Mouse (Mus musculus): ENCODE results near the gene Zp1. TPM values are rescaled to one million over a fixed set of nuclear protein-coding genes. Genes with fewer than 3 reads are reported as not detected.
A peak's percentile ranks its signal among the peaks of the same experiment; 100 is the strongest.

Zp1 gene
- polyA plus RNA-seq, 1 experiment, result not detected

GRCm38 (mm10) chr19:10905728-10906000, 14.8 kb downstream of the Zp1 start:
- Histone ChIP-seq H3K36me3 (replicated peaks; ENCODE audit: low read length) (peaks cover 88% of the 10 kb centered on the region), H3K4me1 (no peaks in the 10 kb centered on the region), H3K27me3 (replicated peaks) (no peaks in the 10 kb centered on the region), H3K9me3 (no peaks in the 10 kb centered on the region), H3K4me3 (replicated peaks) (no peak overlapping the region)
- TF ChIP-seq GATA1 (IDR thresholded peaks at IDR 0.05; ENCODE audit: borderline replicate concordance, low read length), result no peak
- TF ChIP-seq FLI1 (IDR thresholded peaks at IDR 0.05; ENCODE audit: low read length), result no peak

GRCm38 (mm10) chr19:10904927-10905727, 15.3 kb downstream of the Zp1 start:
- Histone ChIP-seq H3K27me3 (replicated peaks) (no peaks in the 10 kb centered on the region), H3K9me3 (no peaks in the 10 kb centered on the region), H3K4me1 (no peaks in the 10 kb centered on the region), H3K36me3 (replicated peaks; ENCODE audit: low read length) (peaks cover 93% of the 10 kb centered on the region), H3K4me3 (replicated peaks) (no peak overlapping the region)
- TF ChIP-seq GATA1 (IDR thresholded peaks at IDR 0.05; ENCODE audit: borderline replicate concordance, low read length) (no peak), FLI1 (IDR thresholded peaks at IDR 0.05; ENCODE audit: low read length) (no peak)

- TF ChIP-seq GATA1 (IDR thresholded peaks at IDR 0.05; ENCODE audit: borderline replicate concordance, low read length) (no peak), FLI1 (IDR thresholded peaks at IDR 0.05; ENCODE audit: low read length) (no peak)
- H3K27me3 ChIP-seq (replicated peaks), result no peaks in the 10 kb centered on the region
- H3K4me3 ChIP-seq (replicated peaks), result no peak overlapping the region
- no peaks in the 10 kb centered on the region for H3K9me3 ChIP-seq
- peaks cover 98% of the 10 kb centered on the region for H3K36me3 ChIP-seq (replicated peaks; ENCODE audit: low read length)
- H3K4me1 ChIP-seq, result no peaks in the 10 kb centered on the region
These were observed 15.9 kb downstream of the Zp1 start for GRCm38 (mm10) chr19:10904512-10904911.

DNA sequence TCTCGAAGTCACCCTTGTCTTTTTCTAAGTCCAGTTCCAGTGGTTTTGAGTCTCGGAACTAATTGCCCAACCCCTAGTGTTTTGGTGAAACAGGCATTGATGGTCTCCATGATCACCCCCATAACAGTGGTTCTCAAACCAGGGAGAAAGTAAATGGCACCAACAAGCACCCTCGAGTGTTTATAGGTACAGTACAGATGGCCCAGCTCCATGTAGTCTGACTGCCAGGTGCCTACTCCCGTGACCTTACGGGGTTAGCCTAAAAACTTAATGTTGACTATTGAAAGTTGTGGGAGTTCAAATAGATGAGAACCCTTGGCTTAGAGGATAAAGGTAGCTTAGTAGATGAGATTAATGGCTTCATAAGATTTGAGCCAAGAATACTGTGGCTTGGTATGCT, 19.4 kb downstream of the Zp1 start:
- Histone ChIP-seq H3K36me3 (replicated peaks; ENCODE audit: low read length) (peaks cover 92% of the 10 kb centered on the region), H3K4me1 (peaks cover 29% of the 10 kb centered on the region), H3K27me3 (replicated peaks) (no peaks in the 10 kb centered on the region), H3K4me3 (replicated peaks) (no peak overlapping the region), H3K9me3 (no peaks in the 10 kb centered on the region)
- no peak for TF ChIP-seq GATA1 (IDR thresholded peaks at IDR 0.05; ENCODE audit: borderline replicate concordance, low read length)
- TF ChIP-seq FLI1 (IDR thresholded peaks at IDR 0.05; ENCODE audit: low read length), result no peak

- Histone ChIP-seq H3K27me3 (replicated peaks) (no peaks in the 10 kb centered on the region), H3K9me3 (no peaks in the 10 kb centered on the region), H3K36me3 (replicated peaks; ENCODE audit: low read length) (peaks cover 85% of the 10 kb centered on the region), H3K4me3 (replicated peaks) (no peak overlapping the region), H3K4me1 (peaks cover 32% of the 10 kb centered on the region)
- TF ChIP-seq FLI1 (IDR thresholded peaks at IDR 0.05; ENCODE audit: low read length) (no peak), GATA1 (IDR thresholded peaks at IDR 0.05; ENCODE audit: borderline replicate concordance, low read length) (no peak)
These were observed 20.1 kb downstream of the Zp1 start for GRCm38 (mm10) chr19:10900315-10900714.

DNA sequence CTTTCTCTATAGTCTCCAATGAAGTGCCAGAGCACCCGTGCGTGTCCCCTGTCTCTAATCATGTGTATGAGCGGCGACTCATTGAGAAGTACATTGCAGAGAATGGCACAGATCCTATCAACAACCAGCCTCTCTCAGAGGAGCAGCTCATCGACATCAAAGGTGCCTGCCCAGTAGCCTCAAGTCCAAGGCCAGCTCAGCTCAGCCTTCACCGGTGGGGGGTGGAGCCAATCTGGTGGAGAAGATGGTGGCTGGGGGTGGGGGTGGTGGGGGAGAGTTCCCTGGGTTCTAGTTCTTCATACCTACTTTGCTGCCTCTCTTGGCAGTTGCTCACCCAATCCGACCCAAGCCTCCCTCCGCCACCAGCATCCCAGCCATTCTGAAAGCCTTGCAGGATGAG, 22.9 kb downstream of the Zp1 start:
- Histone ChIP-seq H3K36me3 (replicated peaks; ENCODE audit: low read length) (peaks cover 57% of the 10 kb centered on the region), H3K9me3 (no peaks in the 10 kb centered on the region), H3K4me3 (replicated peaks) (no peak overlapping the region), H3K4me1 (peaks cover 38% of the 10 kb centered on the region), H3K27me3 (replicated peaks) (no peaks in the 10 kb centered on the region)
- TF ChIP-seq FLI1 (IDR thresholded peaks at IDR 0.05; ENCODE audit: low read length), result no peak
- no peak for TF ChIP-seq GATA1 (IDR thresholded peaks at IDR 0.05; ENCODE audit: borderline replicate concordance, low read length)

GRCm38 (mm10) chr19:10896849-10897248, 23.6 kb downstream of the Zp1 start:
- no peak overlapping the region for H3K4me3 ChIP-seq (replicated peaks)
- H3K4me1 ChIP-seq, result peaks cover 38% of the 10 kb centered on the region
- TF ChIP-seq GATA1 (IDR thresholded peaks at IDR 0.05; ENCODE audit: borderline replicate concordance, low read length) (no peak), FLI1 (IDR thresholded peaks at IDR 0.05; ENCODE audit: low read length) (no peak)
- H3K27me3 ChIP-seq (replicated peaks), result no peaks in the 10 kb centered on the region
- peaks cover 50% of the 10 kb centered on the region for H3K36me3 ChIP-seq (replicated peaks; ENCODE audit: low read length)
- H3K9me3 ChIP-seq, result no peaks in the 10 kb centered on the region

DNA sequence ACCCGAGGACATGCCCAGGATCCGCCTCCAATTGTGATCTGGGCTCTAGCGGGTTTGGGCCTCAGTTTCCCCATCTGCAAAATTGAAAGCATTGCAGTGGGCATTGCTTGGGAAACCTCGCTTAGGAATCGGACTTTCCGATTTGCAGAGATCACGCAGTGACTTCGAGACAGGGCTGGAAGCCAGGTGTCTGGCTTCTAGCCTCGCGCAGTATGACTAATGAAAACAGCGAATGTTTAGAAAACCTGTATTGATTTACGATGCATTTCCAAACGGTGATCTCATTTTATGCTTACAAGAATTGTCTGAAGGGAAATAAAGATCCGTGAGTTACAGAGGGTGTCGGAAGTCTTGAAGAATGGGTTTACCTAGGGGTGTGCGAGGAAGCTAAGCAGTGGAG, 24.7 kb downstream of the Zp1 start:
- Histone ChIP-seq H3K4me1 (peaks cover 38% of the 10 kb centered on the region), H3K9me3 (no peaks in the 10 kb centered on the region), H3K27me3 (replicated peaks) (no peaks in the 10 kb centered on the region), H3K4me3 (replicated peaks) (peak overlapping the region; percentile 96), H3K36me3 (replicated peaks; ENCODE audit: low read length) (peaks cover 39% of the 10 kb centered on the region)
- no peak for TF ChIP-seq GATA1 (IDR thresholded peaks at IDR 0.05; ENCODE audit: borderline replicate concordance, low read length)
- no peak for TF ChIP-seq FLI1 (IDR thresholded peaks at IDR 0.05; ENCODE audit: low read length)

DNA sequence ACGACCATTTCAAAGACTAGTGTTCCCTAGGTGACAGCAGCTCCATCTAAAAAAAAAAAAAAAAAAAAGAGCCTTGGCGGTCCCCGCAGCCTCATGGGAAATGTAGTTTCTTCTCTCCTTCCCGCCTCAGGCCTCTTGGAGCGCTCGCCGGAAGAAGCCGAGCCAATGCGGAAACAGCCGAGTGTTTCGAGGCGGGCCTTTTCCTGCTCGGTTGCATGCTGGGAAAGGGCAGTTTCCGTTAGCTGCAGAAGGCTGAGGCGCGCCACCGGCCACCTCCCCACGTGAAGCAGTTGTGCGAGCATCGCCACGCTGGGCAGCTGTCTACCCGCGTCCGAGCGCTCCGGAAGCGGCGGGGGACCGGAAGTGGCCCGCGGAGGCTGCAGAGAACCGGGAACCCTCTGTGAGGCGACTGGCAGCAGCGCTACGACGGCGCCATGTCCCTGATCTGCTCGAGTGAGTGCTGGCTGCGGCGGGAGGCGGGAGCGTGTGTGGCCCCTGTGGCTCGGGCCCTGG, 25.4 kb downstream of the Zp1 start, which contains the start of gene Prpf19:
TSS of gene Prpf19 (plus strand) at position 216 of the 513 bp plus-strand sequence.
- TF ChIP-seq GATA1 (IDR thresholded peaks at IDR 0.05; ENCODE audit: borderline replicate concordance, low read length) (no peak), FLI1 (IDR thresholded peaks at IDR 0.05; ENCODE audit: low read length) (peak; percentile 88)
- no peaks in the 10 kb centered on the region for H3K9me3 ChIP-seq
- H3K27me3 ChIP-seq (replicated peaks), result no peaks in the 10 kb centered on the region

GRCm38 (mm10) chr19:10892201-10892600, 28.2 kb downstream of the Zp1 start:
- peaks cover 7% of the 10 kb centered on the region for H3K9me3 ChIP-seq
- H3K36me3 ChIP-seq (replicated peaks; ENCODE audit: low read length), result peaks cover 4% of the 10 kb centered on the region
- H3K27me3 ChIP-seq (replicated peaks), result peaks cover 3% of the 10 kb centered on the region
- no peak overlapping the region for H3K4me3 ChIP-seq (replicated peaks)
- peaks cover 21% of the 10 kb centered on the region for H3K4me1 ChIP-seq
- TF ChIP-seq GATA1 (IDR thresholded peaks at IDR 0.05; ENCODE audit: borderline replicate concordance, low read length) (no peak), FLI1 (IDR thresholded peaks at IDR 0.05; ENCODE audit: low read length) (no peak)

More for the DNA sequence above, 25.4 kb downstream of the Zp1 start, which contains the start of gene Prpf19:
- peaks cover 38% of the 10 kb centered on the region for H3K4me1 ChIP-seq
- peak within 1 kb of the TSS; percentile 96 for H3K4me3 ChIP-seq (replicated peaks)
- H3K36me3 ChIP-seq (replicated peaks; ENCODE audit: low read length), result peaks cover 32% of the 10 kb centered on the region

Data from megakaryocyte, embryonic 14.5 days (primary cell).